In genomic region chr5:23516962-23517361, GRCm38 (mm10) we compare ENCODE assay signal across 15 mouse cellular contexts.
DNase-seq lines count a peak whose midpoint lies in the region; ATAC-seq and TF ChIP-seq lines count a peak whose summit lies in the region.
"Had no signal": no experiment of that assay in that cellular context is flagged by ENCODE, and none has a peak within 500 bp of the region (broad histone marks: within the 10 kb centered on the region; RNA-seq: fewer than 3 reads in every experiment).

No protein-coding gene starts in this region.

- no peak overlapping the region for H3K4me2 ChIP-seq in hindbrain, embryonic 11.5 days (replicated peaks; ENCODE audit: low read depth, low read length)
- H3K4me2 ChIP-seq in hindbrain, embryonic 15.5 days: no peak overlapping the region
- H3K4me2 ChIP-seq in neural tube, embryonic 12.5 days (replicated peaks): no peak overlapping the region
- H3K4me2 ChIP-seq in lung, postnatal 0 days (replicated peaks; ENCODE audit: low read depth, low read length): no peak overlapping the region
- H3K4me2 ChIP-seq: heart, embryonic 15.5 days; limb, embryonic 15.5 days had no signal

- peaks cover 38% of the 10 kb centered on the region for H3K4me1 ChIP-seq in heart, embryonic 10.5 days
- no peaks in the 10 kb centered on the region; the same call in 1 of the 2 replicates for H3K4me1 ChIP-seq in hindbrain, embryonic 11.5 days (replicated peaks; ENCODE audit: control insufficient read depth, insufficient read depth, low read length)
- H3K4me1 ChIP-seq in hindbrain, embryonic 15.5 days (replicated peaks): 0 out of 2 replicates have a peak, but pooled peaks cover 10% of the 10 kb centered on the region
- 0 out of 2 replicates have a peak, but pooled peaks cover 14% of the 10 kb centered on the region for H3K4me1 ChIP-seq in neural tube, embryonic 12.5 days
- no peaks in the 10 kb centered on the region for H3K4me1 ChIP-seq in lung, postnatal 0 days (ENCODE audit: insufficient read depth, low read depth, low read length)

- no peaks in the 10 kb centered on the region for H3K9me3 ChIP-seq in heart, embryonic 10.5 days
- no peaks in the 10 kb centered on the region for H3K9me3 ChIP-seq in hindbrain, embryonic 11.5 days (ENCODE audit: control insufficient read depth, low read length)
- H3K9me3 ChIP-seq in hindbrain, embryonic 15.5 days: no peaks in the 10 kb centered on the region
- H3K9me3 ChIP-seq in neural tube, embryonic 12.5 days: no peaks in the 10 kb centered on the region
- no peaks in the 10 kb centered on the region for H3K9me3 ChIP-seq in lung, postnatal 0 days (ENCODE audit: low read length)
- H3K9me3 ChIP-seq: heart, embryonic 15.5 days; limb, embryonic 15.5 days had no signal

- H3K27me3 ChIP-seq in heart, embryonic 10.5 days (ENCODE audit: insufficient read depth, poor library complexity, severe bottlenecking): no peaks in the 10 kb centered on the region
- no peaks in the 10 kb centered on the region for H3K27me3 ChIP-seq in hindbrain, embryonic 11.5 days (ENCODE audit: control insufficient read depth, insufficient read depth, low read length)
- no peaks in the 10 kb centered on the region for H3K27me3 ChIP-seq in hindbrain, embryonic 15.5 days
- no peaks in the 10 kb centered on the region for H3K27me3 ChIP-seq in neural tube, embryonic 12.5 days (replicated peaks)
- no peaks in the 10 kb centered on the region for H3K27me3 ChIP-seq in lung, postnatal 0 days (replicated peaks; ENCODE audit: insufficient read depth, low read length)
- H3K27me3 ChIP-seq: heart, embryonic 15.5 days; limb, embryonic 15.5 days had no signal

- DNase-seq in heart, embryonic 10.5 days (ENCODE audit: low spot score): no peak
- DNase-seq in heart, postnatal 4 days: no peak
- peak; percentile 56 for DNase-seq in hindbrain, embryonic 11.5 days (ENCODE audit: low spot score)
- DNase-seq in thymus, postnatal 25 days: no peak
- DNase-seq in lung, postnatal 0 days (ENCODE audit: low spot score): no peak
- DNase-seq: cerebellum, postnatal 36 days; kidney, adult 18-20 months; kidney, postnatal 14 days; layer of hippocampus, adult 9-11 months; liver, postnatal 0 days; thymus, postnatal 36 days had no signal

- ATAC-seq in hindbrain, embryonic 11.5 days (ENCODE audit: low FRiP score): peak; percentile 71; the same call in 1 of the 2 replicates
- ATAC-seq in hindbrain, embryonic 15.5 days (ENCODE audit: low FRiP score, low read depth): peak; percentile 46; the same call in 1 of the 2 replicates
- ATAC-seq in neural tube, embryonic 12.5 days (ENCODE audit: low FRiP score, low read depth): peak; percentile 72; the same call in 1 of the 2 replicates
- no peak for ATAC-seq in lung, postnatal 0 days
- ATAC-seq: liver, postnatal 0 days had no signal

- no peak overlapping the region for H3K9ac ChIP-seq in hindbrain, embryonic 11.5 days (ENCODE audit: low read depth, low read length)
- H3K9ac ChIP-seq in hindbrain, embryonic 15.5 days: no peak overlapping the region
- no peak overlapping the region for H3K9ac ChIP-seq in neural tube, embryonic 12.5 days
- H3K9ac ChIP-seq in lung, postnatal 0 days (replicated peaks; ENCODE audit: low read depth): no peak overlapping the region
- H3K9ac ChIP-seq: heart, embryonic 15.5 days; limb, embryonic 15.5 days; liver, postnatal 0 days had no signal

- no peak for TF ChIP-seq CTCF in lung, postnatal 0 days (IDR thresholded peaks at IDR 0.05)

- 85% methylated on average over 3 of the region's 3 CpGs for WGBS in heart, embryonic 10.5 days
- 44% methylated on average over 3 of the region's 3 CpGs for WGBS in hindbrain, embryonic 11.5 days
- WGBS in hindbrain, embryonic 15.5 days: 27% methylated on average over 3 of the region's 3 CpGs
- 58% methylated on average over 3 of the region's 3 CpGs for WGBS in neural tube, embryonic 12.5 days
- WGBS in lung, postnatal 0 days: 96% methylated on average over 3 of the region's 3 CpGs

- no peak for TF ChIP-seq EP300 in lung, postnatal 0 days (IDR thresholded peaks at IDR 0.05)

- H3K36me3 ChIP-seq in heart, embryonic 10.5 days: peaks cover 50% of the 10 kb centered on the region
- H3K36me3 ChIP-seq in hindbrain, embryonic 11.5 days (ENCODE audit: control insufficient read depth, insufficient read depth, low read length): peaks cover 4% of the 10 kb centered on the region; the same call in 1 of the 2 replicates
- H3K36me3 ChIP-seq in hindbrain, embryonic 15.5 days: peaks cover 29% of the 10 kb centered on the region
- H3K36me3 ChIP-seq in neural tube, embryonic 12.5 days: peaks cover 39% of the 10 kb centered on the region
- H3K36me3 ChIP-seq in lung, postnatal 0 days (ENCODE audit: insufficient read depth, low read length): peaks cover 7% of the 10 kb centered on the region; the same call in 1 of the 2 replicates

- H3K4me3 ChIP-seq in heart, embryonic 10.5 days: no peak overlapping the region
- H3K4me3 ChIP-seq in hindbrain, embryonic 11.5 days (ENCODE audit: low read depth, low read length): no peak overlapping the region
- H3K4me3 ChIP-seq in hindbrain, embryonic 15.5 days: no peak overlapping the region
- no peak overlapping the region for H3K4me3 ChIP-seq in neural tube, embryonic 12.5 days
- H3K4me3 ChIP-seq in lung, postnatal 0 days (ENCODE audit: low read depth, low read length): no peak overlapping the region
- H3K4me3 ChIP-seq: heart, embryonic 15.5 days; limb, embryonic 15.5 days had no signal

- H3K27ac ChIP-seq in heart, embryonic 10.5 days: peak overlapping the region; percentile 29; the same call in 1 of the 2 replicates
- peak overlapping the region; percentile 60 for H3K27ac ChIP-seq in hindbrain, embryonic 11.5 days (ENCODE audit: low read depth, low read length)
- 0 out of 2 replicates have a peak overlapping the region, but pooled peaks have one; percentile 0 for H3K27ac ChIP-seq in hindbrain, embryonic 15.5 days (replicated peaks)
- no peak overlapping the region for H3K27ac ChIP-seq in neural tube, embryonic 12.5 days
- no peak overlapping the region for H3K27ac ChIP-seq in lung, postnatal 0 days (ENCODE audit: low read length)
- H3K27ac ChIP-seq: heart, embryonic 15.5 days; limb, embryonic 15.5 days had no signal

Comparison
In these comparisons a context has a peak if more than half of its experiments do, and no peak if none do; other contexts are left out.
1. H3K27ac ChIP-seq: peak in heart, embryonic 10.5 days (single experiment), hindbrain, embryonic 11.5 days (single experiment) and hindbrain, embryonic 15.5 days (single experiment); none in neural tube, embryonic 12.5 days (single experiment) and lung, postnatal 0 days (single experiment).